Mouse (Mus musculus) neural tube, embryonic 15.5 days (tissue): ENCODE measurements around the gene Olfr917. TPM values are rescaled to one million over a fixed set of nuclear protein-coding genes. Genes with fewer than 3 reads are reported as not detected.

Experiments used
- ATAC-seq: fragments of 200-750 bp; cut with Nextera tagmentation; 2 replicates; pipeline ENCODE4 v1.8.0; 2017; ENCODE audit warnings: mild to moderate bottlenecking, moderate TSS enrichment, moderate library complexity; ENCODE audit not compliant: low FRiP score
- H3K27ac ChIP-seq: fragments of 300-500 bp; sonication (generic); replicated peaks from 2 replicates; pipeline ENCODE4 v1.5.1; 2015; ENCODE audit warnings: mild to moderate bottlenecking, inconsistent platforms
- H3K27me3 ChIP-seq: fragments of 300-500 bp; sonication (generic); replicated peaks from 2 replicates; pipeline ENCODE4 v1.6.1; 2015; ENCODE audit warnings: inconsistent platforms
- H3K36me3 ChIP-seq: fragments of 300-500 bp; sonication (generic); 2 replicates; pipeline ENCODE4 v1.6.1; 2015; ENCODE audit warnings: inconsistent platforms
- H3K4me1 ChIP-seq: fragments of 300-500 bp; sonication (generic); 2 replicates; pipeline ENCODE4 v1.6.1; 2015; ENCODE audit warnings: inconsistent platforms
- H3K4me2 ChIP-seq: fragments of 300-500 bp; sonication (generic); 2 replicates; pipeline ENCODE4 v1.6.1; 2015; ENCODE audit warnings: inconsistent platforms, mild to moderate bottlenecking, moderate library complexity
- H3K4me3 ChIP-seq: fragments of 300-500 bp; sonication (generic); replicated peaks from 2 replicates; pipeline ENCODE4 v1.5.1; 2015; ENCODE audit warnings: mild to moderate bottlenecking, inconsistent platforms
- H3K9ac ChIP-seq: fragments of 300-500 bp; sonication (generic); replicated peaks from 2 replicates; pipeline ENCODE4 v1.6.1; 2015; ENCODE audit warnings: mild to moderate bottlenecking, inconsistent platforms
- H3K9me3 ChIP-seq: fragments of 300-500 bp; sonication (generic); replicated peaks from 2 replicates; pipeline ENCODE4 v1.6.1; 2016; ENCODE audit warnings: inconsistent platforms
- WGBS: fragments of 180-500 bp; shearing (Covaris S2); methylation state at CpG from one replicate; pipeline ENCODE4 v1.1.7; 2015; ENCODE audit warnings: mixed read lengths; 5-methylcytosine and 5-hydroxymethylcytosine counted together
- polyA plus RNA-seq: library from polyadenylated mRNA; unstranded; fragments of >200 nt; fragmentation: Nextera tagmentation; extraction: Ambion mirVana; gene quantifications from 2 replicates; pipeline ENCODE4 v1.2.1, GENCODE M21; 2015

Gene Olfr917
- not detected in 2 replicates for polyA plus RNA-seq

DNA sequence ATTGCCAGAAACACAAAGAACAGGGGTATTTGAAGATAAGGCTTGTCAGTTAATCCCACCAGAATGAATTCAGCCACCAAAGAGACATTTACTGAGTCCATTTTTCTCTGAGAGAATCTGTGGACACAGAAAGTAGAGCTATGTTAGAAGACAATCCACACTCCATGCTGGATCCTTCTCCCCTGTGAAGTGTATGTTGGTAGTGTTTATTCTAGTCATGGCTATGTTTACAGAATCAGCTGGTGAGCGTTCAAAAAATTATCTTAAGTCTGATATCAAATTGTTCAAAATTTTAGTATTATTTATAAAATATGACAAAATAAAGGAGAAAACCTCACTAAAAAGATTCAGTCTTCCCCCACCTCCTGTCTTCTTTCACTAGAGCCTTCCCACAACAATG is at the start of gene Olfr917:
Gene Olfr917 (minus strand): TSS at position 101 of the 400 bp plus-strand sequence.
- 94% methylated on average over 1 of the region's 1 CpGs for WGBS
- no peak for ATAC-seq

DNA sequence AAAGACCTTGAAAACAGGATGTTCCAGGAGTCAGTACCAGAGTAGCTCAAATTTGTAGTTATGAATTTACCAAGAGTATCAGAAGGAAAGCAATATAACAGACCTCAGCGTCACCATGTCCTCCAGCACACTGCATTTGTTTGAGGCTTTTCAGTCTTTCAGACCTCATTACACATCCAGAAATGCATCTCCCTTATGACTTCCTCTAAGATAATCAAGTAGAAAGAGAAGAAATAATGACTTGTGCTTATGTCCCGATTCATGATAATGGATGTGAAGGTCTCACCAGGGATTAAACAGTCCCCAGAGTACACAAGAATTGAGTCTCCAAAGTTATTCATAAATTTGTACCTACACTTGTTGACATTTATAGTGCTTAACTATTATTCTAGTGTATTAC is 8.9 kb upstream of the Olfr917 start, which contains the start of gene Olfr918:
Gene Olfr918 (minus strand): TSS at position 101 of the 400 bp plus-strand sequence.
- no peaks in the 10 kb centered on the region for H3K27me3 ChIP-seq
- no peak within 1 kb of the TSS for H3K27ac ChIP-seq
- no peaks in the 10 kb centered on the region for H3K9me3 ChIP-seq
- H3K4me2 ChIP-seq, result no peak within 1 kb of the TSS
- H3K4me1 ChIP-seq, result no peaks in the 10 kb centered on the region
- no peak for ATAC-seq
- no peaks in the 10 kb centered on the region for H3K36me3 ChIP-seq
- 87% methylated on average over 2 of the region's 2 CpGs for WGBS
- no peak within 1 kb of the TSS for H3K9ac ChIP-seq
- H3K4me3 ChIP-seq, result no peak within 1 kb of the TSS

More for the DNA sequence above, at the start of gene Olfr917:
- H3K4me1 ChIP-seq, result no peaks in the 10 kb centered on the region
- H3K9me3 ChIP-seq, result no peaks in the 10 kb centered on the region
- no peak within 1 kb of the TSS for H3K27ac ChIP-seq
- no peak within 1 kb of the TSS for H3K9ac ChIP-seq
- no peaks in the 10 kb centered on the region for H3K36me3 ChIP-seq
- no peak within 1 kb of the TSS for H3K4me3 ChIP-seq
- H3K27me3 ChIP-seq, result no peaks in the 10 kb centered on the region
- no peak within 1 kb of the TSS for H3K4me2 ChIP-seq

DNA sequence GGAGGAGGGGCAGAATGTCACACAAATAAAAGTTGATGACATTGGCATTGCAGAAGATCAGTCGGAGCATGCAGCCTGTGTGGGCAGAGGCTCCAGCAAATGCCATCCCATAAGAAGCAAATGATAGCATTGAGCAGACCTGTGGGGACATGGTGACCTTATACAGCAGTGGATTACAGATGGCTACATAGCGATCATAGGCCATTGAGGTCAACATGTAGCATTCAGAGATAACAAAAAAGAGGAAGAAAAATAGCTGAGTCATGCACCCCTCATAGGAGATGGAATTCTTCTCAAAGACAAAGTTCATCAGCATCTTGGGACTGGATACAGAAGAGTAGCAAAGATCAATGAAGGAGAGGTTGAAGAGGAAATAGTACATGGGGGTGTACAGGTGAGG is 7.2 kb upstream of the Olfr917 start:
- WGBS, result 79% methylated on average over 2 of the region's 2 CpGs
- ATAC-seq, result no peak
- no peak overlapping the region for H3K4me3 ChIP-seq
- H3K4me2 ChIP-seq, result no peak overlapping the region
- H3K36me3 ChIP-seq, result no peaks in the 10 kb centered on the region
- no peak overlapping the region for H3K27ac ChIP-seq
- no peak overlapping the region for H3K9ac ChIP-seq
- no peaks in the 10 kb centered on the region for H3K27me3 ChIP-seq
- H3K9me3 ChIP-seq, result no peaks in the 10 kb centered on the region
- no peaks in the 10 kb centered on the region for H3K4me1 ChIP-seq

DNA sequence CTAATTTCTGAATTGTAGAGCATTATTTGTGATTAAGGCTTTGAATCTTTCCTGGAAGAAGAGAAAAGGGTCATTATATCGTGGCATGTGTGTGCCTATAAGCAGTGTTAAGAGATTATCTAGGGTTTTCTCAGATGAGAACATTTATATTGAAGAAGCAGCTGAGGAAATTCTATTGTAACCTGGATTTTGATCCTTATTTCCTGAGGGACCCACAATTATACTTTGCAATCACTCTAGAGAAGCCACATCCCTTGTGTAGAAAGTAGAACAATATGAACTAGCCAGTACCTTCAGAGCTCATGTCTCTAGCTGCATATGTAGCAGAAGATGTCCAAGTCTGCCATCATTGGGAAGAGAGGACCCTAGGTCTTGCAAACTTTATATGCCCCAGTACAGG is 5.9 kb downstream of the Olfr917 start, which contains the start of gene Olfr916:
Gene Olfr916 (minus strand): TSS at position 101 of the 400 bp plus-strand sequence.
- Histone ChIP-seq H3K27ac (no peak within 1 kb of the TSS), H3K4me1 (no peaks in the 10 kb centered on the region), H3K9me3 (no peaks in the 10 kb centered on the region), H3K4me2 (no peak within 1 kb of the TSS), H3K27me3 (no peaks in the 10 kb centered on the region), H3K4me3 (no peak within 1 kb of the TSS), H3K9ac (no peak within 1 kb of the TSS), H3K36me3 (no peaks in the 10 kb centered on the region)
- no peak for ATAC-seq
- WGBS, result 85% methylated on average over 1 of the region's 1 CpGs

DNA sequence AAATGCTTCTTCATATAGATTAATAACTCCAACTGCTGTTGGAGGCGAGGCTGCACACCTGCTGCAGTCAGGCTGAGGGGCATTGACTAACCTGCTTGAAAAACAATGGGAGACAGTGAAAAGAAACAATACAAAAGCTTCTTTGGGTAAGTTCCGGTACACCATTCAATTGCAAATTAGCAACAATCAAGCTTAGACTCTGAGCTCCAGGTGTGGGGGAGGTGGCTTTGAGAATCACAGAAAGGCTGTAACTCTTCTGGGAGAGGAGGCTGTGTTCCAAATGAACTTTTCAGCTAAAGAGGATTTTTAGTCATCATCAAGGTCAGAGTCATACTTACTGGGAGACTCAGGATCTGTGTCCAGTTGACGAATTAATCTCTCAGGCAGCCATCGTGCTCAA is 33.2 kb downstream of the Olfr917 start:
- no peak overlapping the region for H3K27ac ChIP-seq
- no peak overlapping the region for H3K4me2 ChIP-seq
- no peaks in the 10 kb centered on the region for H3K36me3 ChIP-seq
- H3K4me3 ChIP-seq, result no peak overlapping the region
- no peak for ATAC-seq
- no peaks in the 10 kb centered on the region for H3K9me3 ChIP-seq
- no peak overlapping the region for H3K9ac ChIP-seq
- no peaks in the 10 kb centered on the region for H3K27me3 ChIP-seq
- no peaks in the 10 kb centered on the region for H3K4me1 ChIP-seq
- WGBS, result 81% methylated on average over 4 of the region's 4 CpGs

Other genes with a start within 250 kb of the Olfr917 start
- gene Olfr901, start 236.4 kb downstream of the Olfr917 start, polyA plus RNA-seq, result not detected in 2 replicates
- not detected in 2 replicates for gene Olfr902, start 218.2 kb downstream of the Olfr917 start, polyA plus RNA-seq
- gene Olfr904, start 202.7 kb downstream of the Olfr917 start, polyA plus RNA-seq, result not detected in 2 replicates
- gene Olfr905, start 194.7 kb downstream of the Olfr917 start, polyA plus RNA-seq, result not detected in 2 replicates
- gene Olfr906, start 178.8 kb downstream of the Olfr917 start, polyA plus RNA-seq, result not detected in 2 replicates
- gene Olfr907, start 170.0 kb downstream of the Olfr917 start, polyA plus RNA-seq, result not detected in 2 replicates
- not detected in 2 replicates for gene Olfr911-ps1, start 144.3 kb downstream of the Olfr917 start, polyA plus RNA-seq
- gene Olfr910, start 128.0 kb downstream of the Olfr917 start, polyA plus RNA-seq, result not detected in 2 replicates
- gene Olfr912, start 85.7 kb downstream of the Olfr917 start, polyA plus RNA-seq, result not detected in 2 replicates
- gene Olfr913, start 73.1 kb downstream of the Olfr917 start, polyA plus RNA-seq, result not detected in 2 replicates
- gene Olfr914, start 60.7 kb downstream of the Olfr917 start, polyA plus RNA-seq, result not detected in 2 replicates
- gene Olfr916, start 6.0 kb downstream of the Olfr917 start, polyA plus RNA-seq, result not detected in 2 replicates
- not detected in 2 replicates for gene Olfr918, start 8.8 kb upstream of the Olfr917 start, polyA plus RNA-seq
- gene Olfr919, start 37.8 kb upstream of the Olfr917 start, polyA plus RNA-seq, result not detected in 2 replicates
- gene Vwa5a, start 52.4 kb upstream of the Olfr917 start, polyA plus RNA-seq, result 8.0 and 17.9 TPM in 2 replicates
- gene Olfr920, start 86.5 kb upstream of the Olfr917 start, polyA plus RNA-seq, result not detected in 2 replicates
- gene Olfr921, start 107.2 kb upstream of the Olfr917 start, polyA plus RNA-seq, result not detected in 2 replicates
- gene Olfr922, start 148.8 kb upstream of the Olfr917 start, polyA plus RNA-seq, result not detected in 2 replicates
- not detected in 2 replicates for gene Olfr923, start 160.7 kb upstream of the Olfr917 start, polyA plus RNA-seq
- not detected in 2 replicates for gene Olfr924, start 178.6 kb upstream of the Olfr917 start, polyA plus RNA-seq
- gene Olfr26, start 189.2 kb upstream of the Olfr917 start, polyA plus RNA-seq, result not detected in 2 replicates
- gene Olfr926, start 211.3 kb upstream of the Olfr917 start, polyA plus RNA-seq, result not detected in 2 replicates